Mouse (Mus musculus) myocyte (in vitro differentiated cells): ENCODE measurements around the gene Rapgef3.

ENCODE experiments used
- CEBPB ChIP-seq: IDR thresholded peaks from 2 replicates; pipeline ENCODE4 v1.6.1; 2011; ENCODE audit warnings: mild to moderate bottlenecking, moderate library complexity; ENCODE audit not compliant: poor library complexity, insufficient read depth, severe bottlenecking
- E2F4 ChIP-seq: IDR thresholded peaks from one replicate; pipeline ENCODE4 v1.6.1; 2011; ENCODE audit warnings: mild to moderate bottlenecking, control low read depth, moderate library complexity; ENCODE audit not compliant: insufficient read depth
- MYOD1 ChIP-seq, 3 experiments: IDR thresholded peaks; one replicate each; pipeline ENCODE4 v1.6.1; 2011; ENCODE audit warnings: control low read depth in 2 of 3, low read depth in 2 of 3, mild to moderate bottlenecking in 2 of 3, moderate library complexity in 1 of 3; ENCODE audit not compliant: insufficient read length in 2 of 3, control insufficient read depth in 1 of 3
- POLR2A ChIP-seq: IDR thresholded peaks from one replicate; pipeline ENCODE4 v1.6.1; 2011; ENCODE audit warnings: low read depth, mild to moderate bottlenecking, control low read depth, moderate library complexity; ENCODE audit not compliant: insufficient read length
- POLR2AphosphoS2 ChIP-seq: IDR thresholded peaks from one replicate; pipeline ENCODE4 v1.6.1; 2011; ENCODE audit warnings: low read depth, control low read depth; ENCODE audit not compliant: insufficient read length
- TCF3 ChIP-seq: IDR thresholded peaks from one replicate; pipeline ENCODE4 v1.6.1; 2011; ENCODE audit warnings: low read depth, control low read depth; ENCODE audit not compliant: insufficient read length
- USF1 ChIP-seq: IDR thresholded peaks from one replicate; pipeline ENCODE4 v1.6.1; 2011; ENCODE audit warnings: low read depth, mild to moderate bottlenecking, control low read depth, moderate library complexity

- TF ChIP-seq POLR2A, result no peak
- no peak for TF ChIP-seq USF1
- TF ChIP-seq E2F4, result no peak
- no peak for TF ChIP-seq POLR2AphosphoS2
- no peak for TF ChIP-seq CEBPB
- TF ChIP-seq MYOD1 (IDR thresholded peaks at IDR 0.05; ENCODE audit: control insufficient read depth in 1 of 3, insufficient read length in 2 of 3, low read depth in 2 of 3), result no peak
- TF ChIP-seq TCF3, result no peak
Measured at GRCm38 (mm10) chr15:97719494-97719893, 48.3 kb downstream of the Rapgef3 start.
